Mouse (Mus musculus) erythroblast, embryonic 14.5 days (primary cell): ENCODE measurements at regions not wholly inside any gene's neighbourhood (a gene's known extent, or its start where the extent isn't known, plus 50 kb on each side); places are given as distances from the start of the nearest gene placed in this dataset.

ENCODE experiments used
- GATA1 ChIP-seq: IDR thresholded peaks from 2 replicates; pipeline ENCODE4 v1.6.1; 2012; ENCODE audit warnings: low read length, inconsistent platforms, mixed read lengths
- TAL1 ChIP-seq: IDR thresholded peaks from 3 replicates; pipeline ENCODE4 v1.6.1; 2012; ENCODE audit warnings: low read length, inconsistent platforms, mixed read lengths

GRCm38 (mm10) chr13:57259920-57260319 lies 364.1 kb upstream of the Trpc7 start:
- TF ChIP-seq TAL1, result no peak
- no peak for TF ChIP-seq GATA1
